Mouse (Mus musculus) stomach, embryonic 14.5 days (tissue): Measurements from ENCODE around the gene Kdm4a. TPM values are rescaled to one million over a fixed set of nuclear protein-coding genes. Genes with fewer than 3 reads are reported as not detected.

Experiments used
- ATAC-seq: fragments of 200-750 bp; cut with Nextera tagmentation; 2 replicates; pipeline ENCODE4 v1.8.0; 2017; ENCODE audit warnings: low read depth, moderate TSS enrichment; ENCODE audit not compliant: insufficient number of reproducible peaks, insufficient read depth, low FRiP score
- H3K27ac ChIP-seq: fragments of 300-500 bp; sonication (generic); 2 replicates; pipeline ENCODE4 v1.5.1; 2014; ENCODE audit warnings: mild to moderate bottlenecking, low read length, moderate library complexity, mixed read lengths
- H3K27me3 ChIP-seq: fragments of 300-500 bp; sonication (generic); 2 replicates; pipeline ENCODE4 v1.6.1; 2014; ENCODE audit warnings: low read length, control low read depth, mixed read lengths; ENCODE audit not compliant: control insufficient read depth, insufficient read depth
- H3K36me3 ChIP-seq: fragments of 300-500 bp; sonication (generic); 2 replicates; pipeline ENCODE4 v1.6.1; 2014; ENCODE audit warnings: mild to moderate bottlenecking, control low read depth, low read length, moderate library complexity, mixed read lengths; ENCODE audit not compliant: control insufficient read depth, insufficient read depth
- H3K4me1 ChIP-seq: fragments of 300-500 bp; sonication (generic); 2 replicates; pipeline ENCODE4 v1.6.1; 2014; ENCODE audit warnings: low read length, control low read depth, mixed read lengths; ENCODE audit not compliant: control insufficient read depth, insufficient read depth
- H3K4me2 ChIP-seq: fragments of 300-500 bp; sonication (generic); replicated peaks from 2 replicates; pipeline ENCODE4 v1.6.1; 2014; ENCODE audit warnings: low read depth, low read length, control low read depth
- H3K4me3 ChIP-seq: fragments of 300-500 bp; sonication (generic); 2 replicates; pipeline ENCODE4 v1.5.1; 2014; ENCODE audit warnings: low read depth, low read length, control low read depth
- H3K9ac ChIP-seq: fragments of 300-500 bp; sonication (generic); replicated peaks from 2 replicates; pipeline ENCODE4 v1.6.1; 2014; ENCODE audit warnings: low read depth, mild to moderate bottlenecking, control low read depth, low read length, moderate library complexity, mixed read lengths
- H3K9me3 ChIP-seq: fragments of 300-500 bp; sonication (generic); 2 replicates; pipeline ENCODE4 v1.6.1; 2016; ENCODE audit warnings: low read depth, low read length, control low read depth; ENCODE audit not compliant: control insufficient read depth
- WGBS: fragments of 180-500 bp; shearing (Covaris S2); extraction: QIAGEN DNeasy Blood & Tissue Kit; methylation state at CpG from one replicate; pipeline ENCODE4 v1.1.7; 2014; 5-methylcytosine and 5-hydroxymethylcytosine counted together
- polyA plus RNA-seq: library from polyadenylated mRNA; unstranded; fragments of >200 nt; fragmentation: Nextera tagmentation; extraction: Ambion mirVana; gene quantifications from 2 replicates; pipeline ENCODE4 v1.2.1, GENCODE M21; 2014

Kdm4a gene
- polyA plus RNA-seq, 1 experiment from 2014 or later = 43.5 TPM

DNA sequence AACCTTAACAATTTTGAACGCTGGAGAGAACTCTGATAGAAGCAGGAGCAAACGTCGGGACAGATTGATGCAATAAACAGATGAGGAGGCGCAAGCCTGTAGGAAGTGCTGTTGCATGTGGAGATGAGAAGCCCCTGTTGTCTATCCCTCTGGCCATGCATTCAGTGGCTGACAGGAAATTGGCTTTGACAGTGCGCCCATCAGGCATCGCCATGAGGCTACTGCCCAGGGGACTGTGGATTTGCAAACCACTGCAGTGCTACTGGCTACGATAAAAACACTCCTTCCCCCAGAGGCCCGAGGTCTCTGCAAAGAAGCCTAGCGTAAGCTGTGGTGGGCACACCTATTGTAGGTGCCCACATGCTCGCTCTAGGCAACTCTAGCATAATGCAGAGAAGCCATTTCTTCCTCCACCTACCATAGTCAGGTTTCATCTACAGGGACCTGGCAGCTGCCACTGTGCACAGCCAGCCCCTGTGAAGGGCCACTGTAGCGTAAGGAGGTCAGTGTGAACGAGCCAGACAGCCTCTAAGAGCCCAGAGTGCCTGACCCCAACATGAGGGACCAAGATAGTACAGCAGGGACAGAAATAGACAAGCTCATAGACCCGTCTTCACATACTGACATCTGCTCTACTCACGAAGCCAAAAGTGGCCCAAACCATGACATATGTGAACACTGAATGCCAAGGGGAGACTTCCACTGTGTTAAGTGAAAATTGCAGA lies 29.7 kb downstream of the Kdm4a start:
- Histone ChIP-seq H3K4me1 (no peaks in the 10 kb centered on the region), H3K36me3 (peaks cover 91% of the 10 kb centered on the region), H3K4me2 (no peak overlapping the region), H3K4me3 (no peak overlapping the region), H3K27me3 (no peaks in the 10 kb centered on the region), H3K9me3 (no peaks in the 10 kb centered on the region), H3K27ac (no peak overlapping the region), H3K9ac (no peak overlapping the region)
- WGBS = 82% methylated on average over 14 of the region's 14 CpGs
- no peak for ATAC-seq

DNA sequence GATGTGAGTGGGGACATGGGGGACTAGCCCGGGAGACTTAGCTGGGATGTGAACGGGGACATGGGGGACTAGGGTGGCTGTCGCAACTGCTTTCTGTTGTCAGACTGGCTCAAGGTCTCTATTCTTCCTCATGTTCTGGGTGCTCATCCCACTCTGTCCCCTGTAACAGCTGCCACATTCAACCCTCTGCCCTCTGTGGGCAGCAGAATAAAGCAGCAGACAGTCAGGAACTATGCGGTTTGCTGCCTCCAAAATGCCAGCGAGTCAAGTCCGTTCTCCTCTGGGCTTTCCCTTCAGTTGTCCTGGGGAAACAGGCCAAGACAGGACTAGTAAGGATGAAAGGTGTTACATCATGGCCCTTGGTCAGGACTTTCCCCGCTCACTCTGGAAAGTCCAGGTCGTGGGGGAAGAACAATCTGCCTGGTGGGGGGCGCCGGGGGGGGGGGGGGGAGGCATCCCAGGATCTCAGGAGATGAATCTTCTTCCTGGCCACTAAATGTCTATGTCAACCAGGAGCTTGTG lies 30.7 kb downstream of the Kdm4a start:
- peaks cover 91% of the 10 kb centered on the region for H3K36me3 ChIP-seq
- no peak overlapping the region for H3K27ac ChIP-seq
- H3K4me1 ChIP-seq = no peaks in the 10 kb centered on the region
- no peaks in the 10 kb centered on the region for H3K9me3 ChIP-seq
- H3K4me2 ChIP-seq = no peak overlapping the region
- no peak overlapping the region for H3K9ac ChIP-seq
- ATAC-seq = no peak
- 87% methylated on average over 9 of the region's 10 CpGs for WGBS
- H3K4me3 ChIP-seq = no peak overlapping the region
- no peaks in the 10 kb centered on the region for H3K27me3 ChIP-seq

DNA sequence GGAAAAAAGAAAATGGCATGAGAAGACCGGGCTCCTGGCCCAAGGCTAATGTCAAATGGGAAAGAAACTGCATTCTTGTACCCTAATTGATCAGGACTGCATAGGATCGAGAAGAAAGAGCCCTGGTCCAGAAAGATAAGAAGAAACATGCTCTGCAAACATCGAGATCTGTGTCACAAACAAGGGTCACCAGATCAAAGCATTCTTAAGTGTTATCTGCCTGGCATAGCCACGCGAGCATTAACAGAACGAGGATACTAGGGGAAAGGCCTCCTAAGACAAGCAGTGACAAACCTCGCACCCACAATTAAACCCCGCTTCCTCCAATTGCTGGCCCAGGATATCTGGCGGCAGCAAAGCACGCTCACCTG lies 31.5 kb downstream of the Kdm4a start:
- no peaks in the 10 kb centered on the region for H3K4me1 ChIP-seq
- H3K4me2 ChIP-seq = no peak overlapping the region
- no peaks in the 10 kb centered on the region for H3K9me3 ChIP-seq
- no peak overlapping the region for H3K4me3 ChIP-seq
- H3K36me3 ChIP-seq = peaks cover 94% of the 10 kb centered on the region
- ATAC-seq = no peak
- H3K27ac ChIP-seq = no peak overlapping the region
- H3K27me3 ChIP-seq = no peaks in the 10 kb centered on the region
- 60% methylated on average over 10 of the region's 10 CpGs for WGBS
- no peak overlapping the region for H3K9ac ChIP-seq

DNA sequence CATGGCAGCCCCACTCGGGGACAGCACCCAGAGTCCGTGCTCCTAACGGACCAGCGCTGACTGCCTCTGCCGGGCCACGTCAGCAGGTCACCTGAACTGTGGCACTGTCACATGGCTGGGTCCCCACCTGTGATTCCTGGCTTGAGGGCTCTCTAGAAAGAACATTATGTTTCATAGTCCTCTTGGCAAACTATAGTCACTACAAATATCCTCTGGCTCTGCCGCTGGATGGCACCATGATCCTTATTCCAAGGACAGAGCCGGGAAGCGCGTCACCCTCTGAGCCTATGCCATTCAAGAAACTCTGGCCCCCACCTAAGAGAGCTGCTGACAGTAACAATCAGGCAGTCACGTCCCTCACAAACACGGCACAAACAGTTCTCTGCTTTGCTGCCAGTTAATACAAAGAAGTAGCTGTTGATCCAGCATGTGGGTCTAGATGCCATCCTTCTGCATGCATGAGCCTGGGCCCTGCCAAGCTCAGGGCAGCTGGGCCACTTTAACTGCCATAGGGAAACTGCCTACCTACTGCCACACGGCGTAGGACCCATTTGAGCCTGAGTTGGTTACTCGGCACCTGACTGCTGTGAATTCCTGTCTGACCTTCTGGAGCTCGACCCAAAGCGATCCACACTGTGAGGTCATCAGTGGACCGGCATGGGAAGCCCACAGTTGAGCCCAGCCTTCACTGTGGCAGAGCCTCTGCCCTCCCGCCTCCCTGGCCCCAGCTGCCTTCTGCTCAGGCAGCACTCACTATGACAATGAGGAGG lies 32.1 kb downstream of the Kdm4a start:
- Histone ChIP-seq H3K9ac (no peak overlapping the region), H3K4me1 (no peaks in the 10 kb centered on the region), H3K36me3 (peaks cover 94% of the 10 kb centered on the region), H3K27me3 (no peaks in the 10 kb centered on the region), H3K9me3 (no peaks in the 10 kb centered on the region), H3K4me2 (no peak overlapping the region), H3K27ac (no peak overlapping the region), H3K4me3 (no peak overlapping the region)
- 92% methylated on average over 19 of the region's 19 CpGs for WGBS
- ATAC-seq = no peak

DNA sequence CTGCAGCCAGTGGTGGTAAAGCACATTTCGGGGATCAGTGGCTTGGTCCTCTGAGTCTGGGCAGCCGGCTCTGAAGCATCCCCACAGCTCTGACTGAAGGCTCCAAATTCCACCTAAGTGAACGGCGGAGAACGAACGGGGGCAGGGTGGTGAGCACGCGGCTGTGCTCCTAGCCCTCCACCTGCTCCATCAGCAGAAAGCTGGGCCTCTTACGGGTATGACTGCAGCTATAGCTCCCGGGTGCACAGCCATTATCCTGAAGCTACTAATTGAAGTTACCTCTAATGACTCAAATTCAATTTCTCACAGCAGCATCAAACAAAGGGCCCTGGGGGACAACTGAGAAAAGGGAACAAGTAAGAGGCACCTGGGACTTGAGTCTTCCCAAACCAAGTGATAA lies 32.8 kb downstream of the Kdm4a start:
- ATAC-seq = no peak
- no peaks in the 10 kb centered on the region for H3K4me1 ChIP-seq
- no peak overlapping the region for H3K4me2 ChIP-seq
- H3K4me3 ChIP-seq = no peak overlapping the region
- H3K27ac ChIP-seq = no peak overlapping the region
- 91% methylated on average over 10 of the region's 10 CpGs for WGBS
- H3K9me3 ChIP-seq = no peaks in the 10 kb centered on the region
- H3K9ac ChIP-seq = no peak overlapping the region
- peaks cover 94% of the 10 kb centered on the region for H3K36me3 ChIP-seq
- no peaks in the 10 kb centered on the region for H3K27me3 ChIP-seq

DNA sequence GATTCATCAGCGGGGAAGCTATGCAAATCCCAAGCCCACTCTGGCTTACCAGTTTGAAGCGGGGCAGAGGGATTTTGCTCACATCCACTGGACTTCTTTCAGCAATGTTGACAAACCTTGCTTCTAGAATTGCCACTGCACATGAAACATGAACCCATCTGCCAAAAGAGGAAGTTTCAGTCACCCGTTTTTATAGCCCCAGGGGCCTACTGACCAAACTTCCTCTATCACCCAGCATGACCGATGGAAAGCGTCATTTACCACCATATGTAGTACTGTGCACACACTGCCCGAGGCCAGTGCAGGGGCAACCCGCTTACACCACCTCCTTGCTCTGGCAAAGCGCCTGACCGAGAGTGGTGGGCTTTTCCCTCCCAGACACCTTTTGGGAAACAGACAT lies 35.5 kb downstream of the Kdm4a start:
- Histone ChIP-seq H3K4me3 (no peak overlapping the region), H3K9ac (no peak overlapping the region), H3K9me3 (no peaks in the 10 kb centered on the region), H3K27ac (no peak overlapping the region), H3K27me3 (no peaks in the 10 kb centered on the region), H3K4me2 (no peak overlapping the region), H3K4me1 (no peaks in the 10 kb centered on the region), H3K36me3 (peaks cover 87% of the 10 kb centered on the region)
- no peak for ATAC-seq
- 85% methylated on average over 9 of the region's 9 CpGs for WGBS

DNA sequence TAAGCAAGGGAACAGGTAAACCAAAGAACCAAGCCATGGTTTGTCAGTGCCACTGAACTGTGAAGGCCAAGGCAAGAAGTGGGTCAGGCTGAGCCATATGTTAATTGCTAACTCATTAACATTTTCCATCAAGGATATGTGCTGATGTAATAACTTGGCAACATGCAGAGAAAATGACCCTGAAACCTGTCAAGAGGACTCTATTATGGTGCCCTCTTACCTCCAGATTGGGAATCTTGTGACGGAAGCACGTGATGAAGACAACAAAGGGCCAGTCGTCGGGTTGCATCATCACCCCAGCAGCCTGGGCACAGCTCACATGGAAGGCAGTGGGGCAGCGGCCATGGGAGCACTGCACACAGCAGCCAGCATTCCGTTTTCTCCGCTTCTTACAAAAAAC lies 36.2 kb downstream of the Kdm4a start:
- WGBS = 93% methylated on average over 7 of the region's 7 CpGs
- Histone ChIP-seq H3K4me3 (no peak overlapping the region), H3K27ac (no peak overlapping the region), H3K4me1 (no peaks in the 10 kb centered on the region), H3K9ac (no peak overlapping the region), H3K4me2 (no peak overlapping the region), H3K36me3 (peaks cover 85% of the 10 kb centered on the region), H3K9me3 (no peaks in the 10 kb centered on the region), H3K27me3 (no peaks in the 10 kb centered on the region)
- no peak for ATAC-seq

DNA sequence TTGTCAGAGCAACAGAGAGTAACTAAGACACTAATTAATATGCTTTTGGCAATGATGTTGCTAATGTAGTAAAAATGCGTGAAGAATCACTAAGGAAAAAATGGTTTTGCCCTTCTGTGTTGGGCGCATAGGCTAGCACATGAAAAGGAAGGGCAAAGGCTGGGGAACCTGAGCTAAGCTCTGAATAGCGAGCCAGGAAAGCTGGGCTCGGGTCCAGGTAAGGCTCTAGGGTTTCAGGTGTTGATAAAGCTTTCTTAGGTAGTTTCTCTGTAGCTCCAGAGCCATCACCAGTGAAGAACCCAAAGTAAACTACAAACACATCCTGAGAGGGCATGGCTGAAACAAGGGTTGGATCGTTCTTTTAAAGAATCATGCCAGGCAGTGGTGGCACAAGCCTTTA lies 38.3 kb downstream of the Kdm4a start:
- H3K36me3 ChIP-seq = peaks cover 84% of the 10 kb centered on the region
- no peak for ATAC-seq

More for the DNA sequence above, 38.3 kb downstream of the Kdm4a start:
- Histone ChIP-seq H3K4me2 (no peak overlapping the region), H3K4me1 (no peaks in the 10 kb centered on the region), H3K9me3 (no peaks in the 10 kb centered on the region), H3K27me3 (no peaks in the 10 kb centered on the region), H3K4me3 (no peak overlapping the region), H3K9ac (no peak overlapping the region), H3K27ac (no peak overlapping the region)
- WGBS = 93% methylated on average over 5 of the region's 5 CpGs
